Mouse (Mus musculus) ovary, postnatal 14 days (tissue): Measurements from ENCODE around the gene Slc35a2.
A peak's percentile ranks its signal among the peaks of the same experiment; 100 is the strongest.

Experiments
- DNase-seq: peaks from one replicate; pipeline ENCODE4 v3.0.0; 2022; ENCODE audit warnings: low spot score

Gene Slc35a2

DNA sequence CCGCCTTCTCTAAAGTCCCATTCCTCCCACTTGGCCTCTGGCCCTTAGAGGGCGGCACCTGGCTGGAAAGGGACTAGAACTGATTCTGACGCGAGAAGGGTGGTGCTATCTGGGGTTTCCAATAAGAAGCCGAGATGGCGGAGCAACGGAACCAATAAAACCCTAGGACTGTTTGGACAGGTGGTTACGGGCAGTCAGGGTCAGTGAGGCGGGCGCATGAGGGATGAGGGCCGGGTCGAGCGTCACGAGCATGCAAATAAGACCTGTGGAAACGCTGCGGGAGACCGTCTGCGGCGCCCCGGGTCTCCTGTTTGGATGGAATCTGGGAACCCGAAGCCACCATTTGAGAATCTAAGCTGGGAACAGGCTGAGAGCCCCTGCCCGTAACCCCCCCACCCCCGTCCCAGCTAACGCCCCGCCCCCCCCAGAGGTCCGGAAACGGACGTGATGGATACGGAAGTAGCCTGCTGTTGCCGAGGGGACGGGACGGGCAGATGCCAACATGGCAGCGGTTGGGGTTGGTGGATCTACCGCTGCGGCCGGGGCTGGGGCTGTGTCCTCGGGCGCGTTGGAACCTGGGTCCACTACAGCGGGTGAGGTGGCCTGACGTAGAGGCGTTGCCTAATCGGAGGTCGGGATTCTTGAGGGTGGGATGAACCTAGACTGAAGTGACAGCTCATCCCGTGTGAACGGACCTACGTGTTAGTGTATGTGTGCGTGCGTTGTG is at the start of gene Slc35a2:
Slc35a2 (plus strand) TSS at position 188 of the 727 bp plus-strand sequence.
- peak; percentile 74 for DNase-seq

DNA sequence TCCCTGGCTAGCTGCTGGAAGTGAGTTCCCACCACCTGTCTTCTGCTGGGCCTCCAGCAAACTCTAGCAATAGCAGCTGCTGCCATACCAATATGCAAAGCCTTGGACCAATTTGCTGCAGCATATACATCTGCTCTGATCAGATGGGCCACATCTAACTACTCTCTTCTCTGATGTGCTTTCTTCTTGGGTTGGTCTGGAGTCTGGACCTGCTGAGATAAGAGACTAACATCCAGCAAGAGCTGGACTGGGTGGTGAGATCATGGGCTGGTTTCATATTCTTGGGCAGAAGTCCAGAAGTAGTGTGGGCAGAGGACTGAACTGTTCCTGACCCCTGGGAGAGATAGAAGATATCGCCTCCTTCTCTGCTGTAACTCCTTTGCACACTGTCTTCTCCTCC is 46.7 kb upstream of the Slc35a2 start:
- no peak for DNase-seq

DNA sequence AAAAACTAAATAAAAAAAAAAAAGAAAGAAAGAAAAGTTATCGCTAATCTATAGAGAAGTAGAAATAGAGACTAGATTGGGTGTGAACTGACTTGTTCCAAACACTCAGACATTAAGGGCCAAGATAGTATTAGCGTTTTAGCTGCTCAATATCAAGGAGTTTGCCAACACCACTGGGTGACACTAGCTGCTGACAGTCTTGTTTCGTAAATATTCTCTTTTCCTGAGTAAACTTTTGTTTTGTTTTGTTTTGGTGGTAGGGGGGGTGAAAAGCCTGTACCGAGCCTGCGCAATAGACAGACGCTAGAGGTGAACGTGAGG is 43.0 kb upstream of the Slc35a2 start:
- DNase-seq = no peak

DNA sequence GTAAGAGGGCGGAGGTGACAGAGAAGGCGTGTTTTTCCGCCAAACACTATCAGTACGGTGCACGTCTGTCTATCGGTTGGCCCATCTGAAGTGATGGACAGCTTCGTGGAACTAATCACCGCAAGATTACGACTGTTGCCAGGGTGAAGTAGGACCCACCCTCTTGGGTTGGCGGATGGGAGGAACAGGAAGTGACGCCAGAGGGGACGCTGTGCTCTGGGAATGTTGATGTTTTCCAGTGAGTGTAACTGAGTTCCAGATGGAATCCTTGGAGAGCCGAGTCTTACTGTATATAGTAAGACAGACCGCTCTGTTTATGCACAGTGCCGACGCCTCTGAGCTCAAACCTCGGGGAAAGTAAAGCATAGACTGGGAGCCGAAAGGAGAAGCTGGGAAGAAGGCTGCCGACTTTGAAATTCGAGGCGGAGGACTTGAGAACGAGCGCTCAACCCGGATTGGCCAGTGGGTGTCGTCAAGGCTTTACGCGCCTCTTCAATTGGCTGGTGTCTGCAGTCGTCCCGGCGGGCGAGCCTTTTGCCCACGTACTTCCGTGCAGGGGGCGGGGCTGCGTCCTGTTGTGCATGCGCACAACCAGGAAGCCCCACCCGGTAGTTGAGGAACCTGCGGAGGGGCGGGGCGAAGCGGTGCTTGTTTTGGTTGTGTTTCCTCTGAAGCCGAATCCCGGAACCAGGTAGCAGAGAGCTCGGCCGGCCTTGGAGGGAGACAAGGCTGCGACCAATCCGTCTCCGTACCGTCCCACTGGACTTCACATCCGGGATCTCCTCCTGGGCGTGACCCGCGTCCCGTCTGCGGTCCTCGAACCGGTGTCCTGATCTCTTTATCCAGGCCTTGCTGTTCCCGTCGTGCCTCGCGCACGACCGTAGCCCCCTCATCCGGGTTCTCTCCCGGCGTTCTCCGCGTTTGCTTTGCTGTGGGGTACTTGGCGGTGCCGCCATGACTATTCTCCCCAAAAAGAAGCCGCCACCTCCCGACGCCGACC is 42.4 kb upstream of the Slc35a2 start, which contains the start of gene Otud5:
Otud5 (plus strand) TSS at position 202 of the 1,000 bp plus-strand sequence.
- DNase-seq = peak; percentile 76

DNA sequence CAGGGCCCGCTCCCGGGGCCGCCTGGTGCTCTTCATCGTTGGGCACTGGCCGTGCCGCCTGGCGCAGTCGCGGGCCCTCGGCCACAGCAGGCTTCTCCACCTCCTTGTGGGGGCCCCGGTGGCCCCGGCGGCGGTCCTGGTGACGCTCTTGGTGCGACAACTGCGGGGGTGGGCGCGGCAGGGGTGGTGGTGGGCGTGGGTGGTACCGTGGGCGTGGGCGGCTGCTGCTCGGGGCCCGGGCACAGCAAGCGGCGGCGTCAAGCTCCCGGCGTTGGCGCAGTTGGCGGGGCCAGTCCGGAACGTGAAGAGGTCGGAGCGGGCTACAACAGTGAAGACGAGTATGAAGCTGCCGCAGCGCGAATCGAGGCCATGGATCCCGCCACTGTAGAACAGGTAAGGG is 41.5 kb upstream of the Slc35a2 start:
- no peak for DNase-seq

DNA sequence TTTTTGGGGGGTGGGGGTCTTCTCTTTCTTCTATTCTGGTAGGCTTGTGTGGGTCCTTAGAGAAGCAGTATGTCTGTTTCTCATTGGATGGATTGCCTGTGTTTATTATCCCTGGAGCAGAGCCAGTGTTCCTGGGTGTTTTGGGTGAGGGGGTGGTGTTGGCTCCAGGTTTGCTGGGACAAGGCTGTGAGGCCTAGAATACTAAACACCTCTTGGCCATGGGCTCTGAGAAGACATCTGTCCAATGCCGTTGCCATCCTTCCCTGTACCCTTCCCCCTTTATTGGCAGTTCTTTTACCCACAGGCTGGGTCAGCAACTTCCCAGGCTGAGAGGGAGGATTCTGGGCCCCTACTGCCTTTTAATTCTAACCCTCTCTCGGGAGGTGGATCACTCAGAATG is 36.0 kb upstream of the Slc35a2 start:
- no peak for DNase-seq

DNA sequence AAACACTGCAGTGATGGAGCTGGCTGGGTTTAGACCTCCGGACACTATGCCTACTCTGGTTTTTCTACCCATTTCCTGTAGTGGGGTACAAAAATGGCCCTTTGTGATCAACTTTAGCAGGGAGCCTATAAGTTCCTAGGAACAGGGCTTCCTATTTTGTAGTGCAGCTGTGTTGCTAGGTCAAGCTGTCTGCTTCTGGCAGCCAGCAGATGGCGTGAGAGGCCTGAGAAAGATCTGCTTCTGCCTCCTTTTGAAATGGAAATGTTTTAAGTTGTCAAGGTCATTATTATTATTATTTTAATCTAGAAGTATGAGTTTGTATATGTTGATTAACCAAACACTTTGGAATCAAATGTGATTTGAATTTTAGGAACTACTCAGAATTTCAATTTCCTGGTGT is 29.2 kb upstream of the Slc35a2 start:
- no peak for DNase-seq

DNA sequence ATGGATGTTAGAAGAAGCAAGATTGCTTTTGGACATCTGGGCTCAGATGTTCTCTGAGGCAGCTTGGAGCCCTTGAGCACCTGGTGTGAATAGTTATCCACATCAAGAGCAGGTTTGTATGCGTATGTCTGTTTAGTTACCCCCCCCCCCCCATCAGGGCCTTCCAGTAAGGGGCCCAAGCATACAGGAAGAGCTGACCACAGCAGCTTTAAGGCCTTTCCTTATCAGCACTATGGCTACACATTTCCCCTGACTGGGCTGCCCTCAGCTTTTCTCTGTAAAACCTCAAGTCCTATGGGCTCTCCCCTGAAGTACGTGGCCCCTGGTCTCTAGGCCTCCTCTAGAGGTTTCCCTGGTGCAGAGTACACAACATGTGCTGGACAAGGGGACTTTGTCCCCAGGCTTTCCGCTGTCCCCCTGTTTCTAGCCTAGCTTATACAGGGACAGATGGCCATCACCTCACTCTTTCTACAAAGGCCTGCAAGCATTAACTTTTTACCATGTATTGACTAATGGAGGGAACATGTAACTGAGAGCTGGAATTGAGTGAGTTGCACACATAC is 24.6 kb upstream of the Slc35a2 start:
- DNase-seq = no peak

DNA sequence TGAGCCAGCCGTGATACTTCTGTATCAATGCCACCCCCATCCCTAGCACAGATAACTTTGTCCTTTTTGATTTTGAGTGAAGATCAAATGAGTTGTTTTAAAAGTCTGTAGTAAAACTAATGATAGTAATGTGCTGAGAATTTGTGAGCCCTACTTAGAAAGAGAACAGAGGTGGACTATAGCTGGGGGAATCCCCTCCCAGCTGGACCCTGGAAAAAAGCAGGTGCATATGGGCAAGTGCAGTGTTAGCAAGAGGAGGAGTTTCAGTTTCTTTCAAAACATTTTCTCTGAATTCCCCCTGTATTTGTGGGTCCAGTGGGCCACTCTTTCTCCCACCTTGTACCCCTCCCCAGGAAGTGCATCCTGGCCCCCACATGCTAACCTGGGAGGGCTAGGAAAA is 20.6 kb upstream of the Slc35a2 start:
- no peak for DNase-seq

DNA sequence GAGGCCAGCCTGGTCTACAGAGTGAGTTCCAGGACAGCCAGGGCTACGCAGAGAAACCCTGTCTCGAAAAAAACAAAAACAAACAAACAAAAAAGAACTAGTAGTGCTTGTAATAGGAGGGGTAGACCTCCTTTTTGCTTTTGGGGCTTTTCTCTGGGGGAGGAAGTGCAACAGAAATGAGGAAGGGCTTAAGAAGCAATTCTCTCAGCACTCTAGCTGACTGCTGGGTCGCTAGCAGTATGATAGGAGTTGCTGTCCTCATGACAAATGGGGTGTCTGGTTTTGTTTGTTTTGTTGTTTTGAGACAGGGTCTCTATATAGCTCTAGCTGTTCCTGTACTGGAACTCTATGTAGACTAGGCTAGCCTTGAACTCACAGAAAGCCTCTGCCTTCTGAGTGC is 19.3 kb upstream of the Slc35a2 start:
- DNase-seq = no peak

DNA sequence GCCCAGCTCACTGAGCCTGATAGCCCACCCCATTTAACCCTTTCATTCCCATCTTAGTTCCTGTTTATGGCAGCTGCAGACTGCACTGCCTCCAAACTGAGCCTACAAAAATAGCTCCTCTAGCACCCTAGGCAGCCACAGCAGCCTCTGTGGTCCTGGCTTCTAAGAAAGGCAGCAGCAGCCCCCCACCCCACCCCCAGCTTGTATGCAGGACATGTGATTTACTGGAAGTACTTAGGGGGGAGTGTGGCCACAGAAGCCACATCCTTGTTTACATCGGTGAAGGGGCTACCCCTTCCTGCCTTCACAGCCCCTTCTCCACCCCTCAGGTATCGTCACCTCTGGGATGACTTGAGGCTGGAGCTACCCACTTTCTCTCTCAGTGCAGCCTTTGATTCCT is 18.5 kb upstream of the Slc35a2 start:
- DNase-seq = no peak

DNA sequence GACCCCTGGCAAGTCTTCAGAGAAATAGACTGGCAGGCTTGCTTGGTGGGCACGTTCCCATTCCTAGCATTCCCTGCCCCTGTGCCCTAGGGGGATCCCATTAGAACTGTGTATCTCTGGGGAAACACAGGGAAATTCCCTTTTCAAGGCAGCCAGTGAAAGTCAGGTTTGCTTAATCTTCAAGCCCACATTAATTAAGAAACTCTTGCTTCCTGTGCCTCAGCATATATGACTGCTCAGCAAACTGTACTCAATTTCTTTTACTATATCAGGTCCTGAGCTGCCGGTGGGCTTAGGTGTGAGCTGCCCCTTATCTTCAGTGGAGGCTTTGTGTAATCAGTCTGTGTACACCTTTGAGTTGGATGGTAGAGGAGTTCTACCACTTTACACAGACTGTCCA is 18.0 kb upstream of the Slc35a2 start:
- DNase-seq = no peak

DNA sequence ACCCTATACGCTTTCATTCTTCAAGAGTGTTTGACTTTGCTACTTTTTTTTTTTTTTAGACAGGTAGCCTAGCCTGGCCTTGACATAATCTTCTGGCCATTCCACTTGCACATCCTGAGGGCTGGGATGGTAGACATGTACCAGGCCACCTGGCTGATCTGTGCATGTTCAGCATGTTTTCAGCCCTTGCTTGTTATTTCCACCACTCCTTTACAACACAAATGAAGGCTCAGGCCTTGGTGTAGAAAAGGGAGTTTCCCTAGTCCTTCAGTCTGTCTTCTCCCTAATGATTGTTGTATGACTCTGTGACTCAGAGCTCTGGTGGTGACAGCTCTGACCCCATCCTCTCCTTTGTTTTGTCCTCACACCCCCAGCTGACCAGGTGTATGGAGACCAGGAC is 16.7 kb upstream of the Slc35a2 start:
- no peak for DNase-seq

DNA sequence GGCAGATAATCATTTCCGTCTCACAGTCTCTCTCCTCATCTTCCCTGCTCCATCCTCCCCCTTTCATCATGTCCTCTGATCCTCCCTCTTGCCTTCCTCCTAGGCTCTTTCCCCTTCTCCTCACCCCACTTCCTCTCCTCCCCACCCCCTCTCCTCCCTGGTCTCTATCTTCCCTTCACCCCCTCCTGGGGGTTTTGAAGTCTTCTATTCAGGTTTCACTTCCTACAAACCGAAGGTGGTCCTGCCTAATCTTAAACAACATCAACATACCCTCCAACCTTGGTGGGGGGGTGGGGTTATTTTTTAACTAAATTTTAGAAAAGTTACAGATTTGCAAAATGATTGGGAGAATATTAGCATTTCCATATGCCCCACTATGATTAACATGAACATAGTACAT is 15.3 kb upstream of the Slc35a2 start:
- DNase-seq = no peak

DNA sequence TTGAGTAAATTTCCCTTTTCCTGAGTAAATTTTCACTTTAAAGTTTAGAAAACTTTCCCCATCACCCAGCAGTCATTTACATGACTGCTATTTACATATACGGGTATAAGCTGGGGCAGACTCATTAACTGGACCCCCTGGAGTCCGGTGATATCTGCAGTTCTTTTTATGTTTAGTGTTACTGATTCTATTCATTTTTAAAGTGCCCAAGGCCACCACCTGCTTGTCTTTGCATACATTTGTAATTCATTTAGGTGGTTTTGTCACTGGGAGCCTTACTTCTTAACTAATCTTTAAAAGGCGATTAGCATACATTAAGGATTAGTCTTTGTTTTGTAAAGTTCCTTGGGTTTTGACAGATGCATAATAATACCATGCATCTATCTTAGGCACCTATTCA is 14.0 kb upstream of the Slc35a2 start:
- no peak for DNase-seq

DNA sequence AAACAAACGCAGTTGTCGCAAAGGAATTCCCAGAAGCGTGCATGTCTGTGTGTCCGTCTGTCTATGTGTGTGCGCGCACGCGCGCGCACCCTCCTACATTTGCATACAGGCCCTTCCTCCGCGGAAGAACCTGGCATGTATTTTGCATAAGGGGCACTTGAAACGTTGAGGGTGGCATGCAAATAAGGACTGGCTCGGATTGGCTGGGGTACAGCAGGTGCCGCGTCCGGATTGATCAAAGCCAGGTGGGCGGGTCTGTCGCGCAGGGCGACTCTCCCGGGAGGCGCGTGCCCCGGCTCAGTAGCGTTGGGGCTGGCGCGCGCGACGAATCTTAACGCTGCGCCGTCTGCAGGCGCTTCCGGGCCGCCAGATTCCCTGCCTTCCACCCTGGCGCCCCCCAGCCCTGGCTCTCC is 5.8 kb upstream of the Slc35a2 start, which contains the start of gene Pim2:
Pim2 (plus strand) TSS at position 256 of the 413 bp plus-strand sequence.
- peak; percentile 49 for DNase-seq

DNA sequence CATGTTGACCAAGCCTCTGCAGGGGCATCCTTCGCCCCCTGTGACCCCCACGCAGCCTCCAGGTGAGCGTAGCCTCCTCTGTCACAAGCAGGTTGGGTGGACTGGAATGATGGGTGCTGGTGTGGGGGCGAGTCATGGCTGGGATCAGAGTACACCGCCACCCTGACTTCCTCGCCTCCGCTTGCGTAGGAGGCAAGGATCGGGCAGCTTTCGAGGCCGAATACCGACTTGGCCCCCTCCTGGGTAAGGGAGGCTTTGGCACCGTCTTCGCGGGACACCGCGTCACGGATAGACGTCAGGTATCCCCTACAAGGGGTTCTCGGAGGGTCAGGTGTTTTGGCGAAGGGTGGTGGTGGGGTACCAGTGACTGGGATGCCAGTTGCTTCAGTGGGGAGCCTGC is 5.3 kb upstream of the Slc35a2 start:
- DNase-seq = no peak

DNA sequence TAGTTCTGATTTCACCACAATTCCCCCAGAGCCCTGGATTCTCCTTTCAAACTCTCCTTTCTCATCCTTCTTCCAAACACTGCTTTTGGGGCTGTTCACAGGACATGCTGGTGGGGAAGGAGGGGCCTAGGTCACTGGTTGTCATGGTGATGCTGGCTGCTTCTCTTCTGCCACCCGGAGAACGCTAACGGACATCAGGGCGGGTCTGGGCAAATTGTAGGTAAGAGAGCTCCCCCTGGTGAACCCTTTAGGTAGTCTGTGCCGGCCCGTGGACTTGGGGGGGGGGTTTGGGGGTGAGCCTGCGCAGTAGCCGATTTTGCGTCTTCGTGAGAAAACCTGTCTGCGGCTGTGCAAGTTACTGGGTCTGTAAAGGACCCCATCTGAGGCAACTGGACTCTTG is 4.0 kb upstream of the Slc35a2 start:
- DNase-seq = peak; percentile 13

DNA sequence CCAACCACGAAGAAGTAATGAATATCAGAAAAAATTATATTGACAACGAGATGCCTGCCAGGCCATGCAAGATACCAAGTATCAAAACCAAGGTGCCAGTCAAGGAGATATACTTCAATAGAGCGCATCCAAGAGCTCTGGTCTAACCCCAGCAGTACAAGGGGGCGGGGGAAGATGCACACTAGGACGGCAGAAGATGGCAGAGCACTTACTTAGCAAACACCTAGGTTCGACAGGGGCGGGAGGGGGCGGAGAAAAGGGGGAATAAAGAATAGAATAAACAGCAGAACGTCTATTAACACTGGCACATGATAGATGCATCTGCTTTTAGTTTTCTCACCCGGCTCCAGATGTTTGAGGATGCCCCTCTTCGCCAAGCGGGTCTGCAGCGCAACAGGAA is 14.4 kb downstream of the Slc35a2 start:
- no peak for DNase-seq

DNA sequence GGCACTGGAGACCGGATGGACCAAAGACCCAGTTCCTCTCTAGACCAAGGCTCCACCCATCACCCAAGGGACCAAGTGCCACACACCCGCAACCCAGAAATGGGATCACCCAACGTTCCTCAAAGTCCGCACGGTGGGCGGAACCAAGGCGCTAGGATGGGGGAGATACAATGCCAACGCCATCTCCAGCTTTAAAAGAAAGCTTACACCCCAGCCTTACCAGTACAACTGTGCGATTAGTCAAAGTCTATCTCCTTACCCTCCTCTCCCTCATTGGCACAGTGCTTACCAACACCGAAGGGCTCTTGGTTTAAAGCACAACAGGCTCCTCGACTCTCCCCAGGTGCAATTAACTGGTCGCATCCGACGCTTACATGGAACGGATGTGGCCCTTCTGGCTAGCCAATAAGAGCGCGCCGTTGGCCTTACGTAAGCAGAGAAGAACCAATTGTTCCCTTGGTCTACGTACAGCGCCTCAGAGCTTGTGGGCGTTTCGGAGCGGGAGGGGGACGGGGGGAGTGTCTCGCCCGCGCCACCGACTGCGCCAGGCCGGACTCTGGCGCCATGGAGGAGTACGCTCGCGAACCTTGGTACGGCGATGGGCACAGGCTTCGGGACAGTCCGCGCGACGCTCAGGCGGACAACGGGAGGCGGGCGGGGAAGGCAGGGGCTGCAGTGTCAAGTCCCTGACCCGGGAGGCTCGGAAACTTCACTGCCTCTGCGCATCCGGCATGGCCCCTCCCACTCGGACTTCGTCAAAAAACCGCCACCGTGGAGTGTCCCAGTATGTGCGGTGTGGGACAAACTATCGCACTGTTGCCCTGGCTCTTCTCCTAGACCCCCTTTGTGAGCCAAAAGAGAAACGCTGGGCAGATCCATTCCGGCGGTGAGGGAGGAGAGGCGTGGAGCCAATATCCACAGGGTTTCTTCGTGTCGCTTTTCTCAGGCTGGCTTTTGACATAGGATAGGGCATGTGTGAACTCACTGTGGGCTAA is 15.3 kb downstream of the Slc35a2 start, which contains the start of the genes Pqbp1 and Timm17b:
Pqbp1 (minus strand) TSS at position 390 of the 995 bp plus-strand sequence.
Timm17b (plus strand) TSS at position 478 of the 995 bp plus-strand sequence.
- DNase-seq = peak; percentile 60

DNA sequence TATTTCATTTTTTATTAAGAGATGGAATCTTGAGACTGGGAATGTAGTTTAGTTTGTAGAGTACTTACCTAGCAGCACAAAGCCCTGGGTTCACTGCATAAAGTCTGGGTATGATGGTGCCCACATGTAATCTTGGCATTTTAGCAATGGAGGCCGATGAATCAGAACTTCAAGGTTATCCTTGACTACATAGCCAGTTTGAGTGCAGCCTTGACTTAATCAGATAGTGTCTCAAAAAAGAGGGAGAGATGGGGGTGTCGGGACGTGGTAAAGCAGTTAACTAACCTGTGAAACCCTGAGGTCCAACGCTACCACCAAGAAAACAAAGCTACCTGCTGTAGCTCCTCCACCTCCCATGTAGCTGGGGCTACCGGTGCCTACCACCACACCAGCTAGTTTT is 20.6 kb downstream of the Slc35a2 start:
- DNase-seq = no peak
